Mouse (Mus musculus) brain, embryonic 14.5 days (tissue): ENCODE results near the gene Emsy.

Experiments used
- CTCF ChIP-seq: fragments of 200-500 bp; IDR thresholded peaks from 2 replicates; pipeline ENCODE4 v1.5.1; 2012; ENCODE audit warnings: inconsistent platforms, mild to moderate bottlenecking, moderate library complexity, borderline replicate concordance; ENCODE audit not compliant: insufficient read depth, insufficient read length; ENCODE audit errors: extremely low read depth
- POLR2A ChIP-seq: fragments of 200-500 bp; IDR thresholded peaks from 2 replicates; pipeline ENCODE4 v1.6.1; 2012; ENCODE audit warnings: mild to moderate bottlenecking, inconsistent platforms, borderline replicate concordance; ENCODE audit not compliant: poor library complexity, insufficient read depth, insufficient read length, severe bottlenecking; ENCODE audit errors: extremely low read depth

DNA sequence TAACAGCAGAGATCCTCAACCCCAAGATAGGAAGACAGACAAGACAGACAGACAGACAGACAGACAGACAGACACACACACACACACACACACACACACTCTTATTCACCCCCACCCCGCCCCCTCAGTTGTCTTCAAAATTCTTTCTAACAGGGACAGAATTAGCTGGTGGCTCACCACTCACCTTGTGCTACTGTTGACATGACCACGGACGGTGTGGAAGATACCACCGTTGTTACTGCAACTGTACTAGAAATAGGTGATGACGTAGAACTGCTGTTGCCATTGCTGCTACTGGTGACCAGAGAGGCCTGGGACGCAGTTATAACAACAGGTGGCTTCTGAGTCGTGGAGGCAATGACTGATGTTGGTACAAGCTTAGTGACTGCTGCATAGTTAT lies 26.6 kb downstream of the Emsy start:
- TF ChIP-seq CTCF (no peak), POLR2A (no peak)
